8 mouse cellular contexts compared by ENCODE assay signal in genomic region chr14:28057885-28058860, GRCm38 (mm10).
DNase-seq lines count a peak whose midpoint lies in the region; ATAC-seq and TF ChIP-seq lines count a peak whose summit lies in the region.

No protein-coding gene starts in this region.

- H3K4me2 ChIP-seq in lung, postnatal 0 days (replicated peaks; ENCODE audit: low read depth, low read length) = peak overlapping the region; percentile 22; the same call in 1 of the 2 replicates

- peaks cover 25% of the 10 kb centered on the region for H3K4me1 ChIP-seq in forebrain, embryonic 10.5 days
- no peaks in the 10 kb centered on the region for H3K4me1 ChIP-seq in lung, postnatal 0 days (ENCODE audit: insufficient read depth, low read depth, low read length)

- H3K27me3 ChIP-seq in forebrain, embryonic 10.5 days (ENCODE audit: poor library complexity, severe bottlenecking) = no peaks in the 10 kb centered on the region
- no peaks in the 10 kb centered on the region for H3K27me3 ChIP-seq in lung, postnatal 0 days (replicated peaks; ENCODE audit: insufficient read depth, low read length)

- DNase-seq in left cerebral cortex, postnatal 14 days (ENCODE audit: low spot score in 2 of 2) = peak; percentile 7 to 16
- DNase-seq in left cerebral cortex, adult 9 months (ENCODE audit: low spot score in 2 of 2) = no peak
- DNase-seq in forebrain, embryonic 10.5 days (ENCODE audit: extremely low spot score, low spot score) = peak; percentile 30
- DNase-seq in heart, postnatal 4 days = peak; percentile 23
- DNase-seq in lung, postnatal 0 days (ENCODE audit: low spot score) = peak; percentile 81
- peak; percentile 69 for DNase-seq in retina, postnatal 1 day
- no peak for DNase-seq in spleen, postnatal 14 days (ENCODE audit: low spot score in 2 of 2)

- H3K4me3 ChIP-seq in forebrain, embryonic 10.5 days = peak overlapping the region; percentile 19; the same call in 1 of the 2 replicates
- H3K4me3 ChIP-seq in lung, postnatal 0 days (ENCODE audit: low read depth, low read length) = no peak overlapping the region

- 16% methylated on average over 18 of the region's 18 CpGs for WGBS in forebrain, embryonic 10.5 days
- 14% methylated on average over 18 of the region's 18 CpGs for WGBS in lung, postnatal 0 days

- TF ChIP-seq CTCF in lung, postnatal 0 days (IDR thresholded peaks at IDR 0.05) = no peak

- peak; percentile 85 for ATAC-seq in lung, postnatal 0 days
- ATAC-seq in inflammation-experienced regulatory T-cells, adult 6 months = no peak

- peak overlapping the region; percentile 76 for H3K27ac ChIP-seq in forebrain, embryonic 10.5 days
- H3K27ac ChIP-seq in lung, postnatal 0 days (ENCODE audit: low read length) = peak overlapping the region; percentile 85

- H3K9ac ChIP-seq in lung, postnatal 0 days (replicated peaks; ENCODE audit: low read depth) = no peak overlapping the region; the same call in 1 of the 2 replicates

- no peaks in the 10 kb centered on the region for H3K9me3 ChIP-seq in forebrain, embryonic 10.5 days
- no peaks in the 10 kb centered on the region for H3K9me3 ChIP-seq in lung, postnatal 0 days (ENCODE audit: low read length)

- intact Hi-C loops in left cerebral cortex, postnatal 14 days (cut with DNase I) = no loop called here

- no peaks in the 10 kb centered on the region for H3K36me3 ChIP-seq in forebrain, embryonic 10.5 days (replicated peaks)
- H3K36me3 ChIP-seq in lung, postnatal 0 days (ENCODE audit: insufficient read depth, low read length) = no peaks in the 10 kb centered on the region

- peak; percentile 50; the same call in 1 of the 2 replicates for TF ChIP-seq EP300 in lung, postnatal 0 days (IDR thresholded peaks at IDR 0.05)

Comparison
In these comparisons a context has a peak if more than half of its experiments do, and no peak if none do; other contexts are left out.
1. DNase-seq: peak in left cerebral cortex, postnatal 14 days (2 of 2), forebrain, embryonic 10.5 days (single experiment), heart, postnatal 4 days (single experiment), lung, postnatal 0 days (single experiment) and retina, postnatal 1 day (single experiment); none in left cerebral cortex, adult 9 months (0 of 2) and spleen, postnatal 14 days (0 of 2).